Mouse (Mus musculus): ENCODE measurements around the gene Ap4b1. TPM values are rescaled to one million over a fixed set of nuclear protein-coding genes. Genes with fewer than 3 reads are reported as not detected.
A peak's percentile ranks its signal among the peaks of the same experiment; 100 is the strongest.
"Not testable (repeated sequence)": the region's sequence is repeated elsewhere in the genome, so short reads cannot be mapped to it uniquely, and the experiment has no call there.

Gene Ap4b1
- 15.6 and 19.6 TPM in 2 replicates for total RNA-seq (2014; fragmentation: Nextera tagmentation)
- total RNA-seq (2017) = 17.9 and 19.9 TPM in 2 replicates

GRCm38 (mm10) chr3:103808891-103809798 is at the start of gene Ap4b1, which contains the start of the genes Dclre1b and Gm43064:
TSS of gene Ap4b1 (plus strand) at chr3:103809520.
TSS of gene Dclre1b (minus strand) at chr3:103809444.
TSS of gene Gm43064 (plus strand) at chr3:103809573.
- ATAC-seq (replicated peaks; ENCODE audit: poor library complexity, severe bottlenecking) = peak; percentile 82

GRCm38 (mm10) chr3:103766789-103767188 is 42.5 kb upstream of the Ap4b1 start:
- ATAC-seq (replicated peaks; ENCODE audit: poor library complexity, severe bottlenecking) = no peak

- ATAC-seq (replicated peaks; ENCODE audit: poor library complexity, severe bottlenecking) = no peak
Observed at GRCm38 (mm10) chr3:103771531-103772130, 37.7 kb upstream of the Ap4b1 start.

GRCm38 (mm10) chr3:103772846-103773245 is 36.5 kb upstream of the Ap4b1 start:
- ATAC-seq (replicated peaks; ENCODE audit: poor library complexity, severe bottlenecking) = peak; percentile 76

- ATAC-seq (replicated peaks; ENCODE audit: poor library complexity, severe bottlenecking) = peak; percentile 57
Observed at GRCm38 (mm10) chr3:103773508-103773907, 35.8 kb upstream of the Ap4b1 start.

- peak; percentile 8; the same call in 1 of the 2 replicates for ATAC-seq (replicated peaks; ENCODE audit: poor library complexity, severe bottlenecking)
Observed at GRCm38 (mm10) chr3:103774009-103774408, 35.3 kb upstream of the Ap4b1 start.

GRCm38 (mm10) chr3:103777940-103778339 is 31.4 kb upstream of the Ap4b1 start:
- no peak for ATAC-seq (replicated peaks; ENCODE audit: poor library complexity, severe bottlenecking)

GRCm38 (mm10) chr3:103778660-103779059 is 30.7 kb upstream of the Ap4b1 start:
- peak; percentile 60 for ATAC-seq (replicated peaks; ENCODE audit: poor library complexity, severe bottlenecking)

- ATAC-seq (replicated peaks; ENCODE audit: poor library complexity, severe bottlenecking) = peak; percentile 56
Observed at GRCm38 (mm10) chr3:103779183-103779582, 30.1 kb upstream of the Ap4b1 start.

GRCm38 (mm10) chr3:103780271-103780670 is 29.0 kb upstream of the Ap4b1 start:
- no peak for ATAC-seq (replicated peaks; ENCODE audit: poor library complexity, severe bottlenecking)

- ATAC-seq (replicated peaks; ENCODE audit: poor library complexity, severe bottlenecking) = no peak
Observed at GRCm38 (mm10) chr3:103780777-103781176, 28.5 kb upstream of the Ap4b1 start.

GRCm38 (mm10) chr3:103782844-103783609 is 26.3 kb upstream of the Ap4b1 start:
- ATAC-seq (replicated peaks; ENCODE audit: poor library complexity, severe bottlenecking) = no peak

GRCm38 (mm10) chr3:103787225-103787624 is 22.1 kb upstream of the Ap4b1 start:
- peak; percentile 59 for ATAC-seq (replicated peaks; ENCODE audit: poor library complexity, severe bottlenecking)

GRCm38 (mm10) chr3:103789096-103789495 is 20.2 kb upstream of the Ap4b1 start:
- no peak for ATAC-seq (replicated peaks; ENCODE audit: poor library complexity, severe bottlenecking)

- ATAC-seq (replicated peaks; ENCODE audit: poor library complexity, severe bottlenecking) = peak; percentile 10; the same call in 1 of the 2 replicates
Observed at GRCm38 (mm10) chr3:103789891-103790345, 19.4 kb upstream of the Ap4b1 start.

- ATAC-seq (replicated peaks; ENCODE audit: poor library complexity, severe bottlenecking) = peak; percentile 7; the same call in 1 of the 2 replicates
Observed at GRCm38 (mm10) chr3:103790346-103791145, 18.8 kb upstream of the Ap4b1 start.

GRCm38 (mm10) chr3:103791230-103792110 is 17.9 kb upstream of the Ap4b1 start, which contains the start of gene Hipk1:
TSS of gene Hipk1 (minus strand) at chr3:103791563.
- ATAC-seq (replicated peaks; ENCODE audit: poor library complexity, severe bottlenecking) = peak; percentile 87

- ATAC-seq (replicated peaks; ENCODE audit: poor library complexity, severe bottlenecking) = not testable (repeated sequence)
Observed at GRCm38 (mm10) chr3:103792111-103792406, 17.3 kb upstream of the Ap4b1 start.

- no peak for ATAC-seq (replicated peaks; ENCODE audit: poor library complexity, severe bottlenecking)
Observed at GRCm38 (mm10) chr3:103792566-103792965, 16.8 kb upstream of the Ap4b1 start.

Data from granulocyte monocyte progenitor cell, adult 5-6 weeks (primary cell).